Mouse (Mus musculus): ENCODE data around the gene Rtn1. TPM values are rescaled to one million over a fixed set of nuclear protein-coding genes. Genes with fewer than 3 reads are reported as not detected.

Rtn1 gene
- 72.9 and 74.5 TPM in 2 replicates for polyA plus RNA-seq (2015; fragmentation: Nextera tagmentation; extraction: Ambion mirVana)

DNA sequence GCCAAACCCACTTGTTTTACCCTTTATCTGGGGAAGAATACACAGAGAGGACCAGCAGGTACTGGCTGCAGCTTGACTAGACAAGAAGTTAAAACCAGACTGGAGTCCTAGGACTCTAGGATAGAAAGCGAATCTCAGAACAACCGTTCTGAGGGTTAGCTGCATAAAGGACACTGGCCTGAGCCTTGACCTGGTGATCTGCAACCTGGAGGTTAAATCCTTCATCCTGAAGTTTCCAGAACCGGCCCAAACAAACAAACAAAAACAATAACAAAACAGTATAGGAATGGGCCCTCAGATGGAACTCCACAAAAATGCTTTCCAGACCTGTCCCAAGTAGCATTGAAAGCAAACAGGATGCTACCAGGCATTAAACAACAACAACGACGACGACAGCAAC, at the start of gene Rtn1:
Rtn1 (minus strand) TSS at position 101 of the 400 bp plus-strand sequence.
- Histone ChIP-seq H3K9ac (peak within 1 kb of the TSS; percentile 45), H3K4me1 (replicated peaks) (peaks cover 12% of the 10 kb centered on the region), H3K36me3 (no peaks in the 10 kb centered on the region), H3K27ac (no peak within 1 kb of the TSS), H3K4me3 (replicated peaks) (peak within 1 kb of the TSS; percentile 54), H3K27me3 (replicated peaks) (peaks cover 25% of the 10 kb centered on the region), H3K9me3 (no peaks in the 10 kb centered on the region), H3K4me2 (replicated peaks) (peak within 1 kb of the TSS; percentile 95)
- 35% methylated on average over 6 of the region's 6 CpGs for WGBS
- no peak for ATAC-seq

DNA sequence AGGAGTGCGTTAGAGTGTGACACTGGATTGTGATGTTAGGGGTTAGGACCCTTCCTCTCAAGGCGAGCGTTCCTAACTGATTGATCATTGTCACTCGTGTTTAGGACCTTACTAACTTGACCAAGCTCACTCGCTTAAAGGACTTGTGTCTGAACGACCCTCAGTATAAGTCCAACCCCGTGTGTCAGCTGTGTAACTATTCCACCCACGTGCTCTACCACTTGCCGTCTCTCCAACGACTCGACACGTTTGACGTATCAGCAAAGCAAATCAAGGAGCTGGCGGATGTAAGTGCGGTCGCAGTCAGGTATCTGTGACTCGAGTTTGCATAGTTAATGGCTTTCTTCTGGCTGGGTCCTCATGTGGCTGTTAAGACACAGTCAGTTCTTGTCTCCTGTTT, 45.1 kb upstream of the Rtn1 start:
- Histone ChIP-seq H3K27me3 (replicated peaks) (no peaks in the 10 kb centered on the region), H3K36me3 (no peaks in the 10 kb centered on the region), H3K27ac (no peak overlapping the region), H3K4me2 (replicated peaks) (no peak overlapping the region), H3K4me3 (replicated peaks) (no peak overlapping the region), H3K9me3 (no peaks in the 10 kb centered on the region), H3K9ac (no peak overlapping the region), H3K4me1 (replicated peaks) (no peaks in the 10 kb centered on the region)
- WGBS = 73% methylated on average over 17 of the region's 17 CpGs
- ATAC-seq = no peak

DNA sequence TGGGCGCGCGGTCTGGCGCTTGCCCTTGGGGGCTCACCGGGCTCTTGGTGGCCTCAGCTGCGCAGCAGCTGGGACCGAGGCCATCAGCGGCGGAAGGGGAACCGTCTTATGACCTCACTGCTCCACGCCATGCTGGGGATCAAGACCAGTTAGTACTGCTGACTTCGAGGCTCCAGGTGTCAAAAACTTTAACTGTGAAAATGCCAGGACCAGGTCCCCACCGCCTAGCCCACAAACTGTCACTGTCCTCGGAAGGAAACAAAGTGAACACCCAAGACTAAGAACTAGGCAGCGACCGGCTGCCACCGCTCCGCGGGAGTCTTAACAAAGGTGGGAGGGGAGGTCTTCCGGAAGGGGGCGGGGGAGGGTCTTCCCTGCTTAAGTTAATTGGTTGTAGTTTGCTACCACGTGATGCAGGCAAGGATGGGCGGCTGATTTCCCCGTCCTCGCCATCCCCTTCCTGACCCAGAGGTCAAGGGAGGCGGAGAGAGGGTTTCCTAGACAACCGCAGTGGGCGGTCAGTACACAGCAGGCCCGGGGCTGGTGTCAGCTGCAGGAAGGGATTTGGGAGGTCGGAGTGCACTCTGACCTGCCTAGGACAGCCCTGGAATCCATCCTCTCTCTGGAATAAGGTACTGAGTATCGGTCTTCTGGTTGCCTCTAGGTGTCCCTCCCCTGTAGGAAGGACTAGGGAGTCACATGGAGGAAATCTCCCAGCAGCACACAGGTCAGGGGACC, 33.2 kb upstream of the Rtn1 start, which contains the start of gene Lrrc9:
Lrrc9 (plus strand) TSS at position 28 of the 738 bp plus-strand sequence.
- no peaks in the 10 kb centered on the region for H3K9me3 ChIP-seq
- no peaks in the 10 kb centered on the region for H3K27me3 ChIP-seq (replicated peaks)
- H3K4me2 ChIP-seq (replicated peaks) = peak within 1 kb of the TSS; percentile 89
- H3K4me3 ChIP-seq (replicated peaks) = peak within 1 kb of the TSS; percentile 42
- H3K4me1 ChIP-seq (replicated peaks) = 0 out of 2 replicates have a peak, but pooled peaks cover 5% of the 10 kb centered on the region
- no peak within 1 kb of the TSS for H3K27ac ChIP-seq
- peak; percentile 90 for ATAC-seq
- peak within 1 kb of the TSS; percentile 40; the same call in 1 of the 2 replicates for H3K9ac ChIP-seq
- 1% methylated on average over 31 of the region's 31 CpGs for WGBS
- H3K36me3 ChIP-seq = no peaks in the 10 kb centered on the region

DNA sequence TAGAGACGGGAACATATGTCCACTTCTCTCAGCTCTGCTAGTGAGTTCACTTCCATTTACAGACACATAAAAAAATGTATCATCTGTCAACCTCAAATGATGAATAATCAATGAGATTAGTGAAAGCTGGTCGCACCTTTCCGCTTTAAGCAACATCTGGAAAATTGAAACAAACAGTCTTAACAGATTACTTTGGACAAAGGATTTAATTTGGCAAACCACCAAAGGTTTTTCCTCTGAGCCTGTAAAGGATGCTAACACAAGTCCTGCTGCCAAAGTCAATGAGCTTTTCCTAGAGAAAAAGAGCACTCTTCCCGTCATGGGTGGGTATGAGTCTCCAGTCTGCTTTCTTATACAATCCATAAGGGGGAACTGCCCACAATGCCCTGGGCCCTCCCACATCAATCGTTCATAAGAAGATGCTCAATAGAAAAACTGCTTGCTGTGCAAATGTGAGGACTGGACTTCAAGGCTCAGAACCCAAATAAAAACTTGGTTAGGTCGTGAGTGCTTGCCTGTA, 30.2 kb upstream of the Rtn1 start:
- ATAC-seq = no peak

DNA sequence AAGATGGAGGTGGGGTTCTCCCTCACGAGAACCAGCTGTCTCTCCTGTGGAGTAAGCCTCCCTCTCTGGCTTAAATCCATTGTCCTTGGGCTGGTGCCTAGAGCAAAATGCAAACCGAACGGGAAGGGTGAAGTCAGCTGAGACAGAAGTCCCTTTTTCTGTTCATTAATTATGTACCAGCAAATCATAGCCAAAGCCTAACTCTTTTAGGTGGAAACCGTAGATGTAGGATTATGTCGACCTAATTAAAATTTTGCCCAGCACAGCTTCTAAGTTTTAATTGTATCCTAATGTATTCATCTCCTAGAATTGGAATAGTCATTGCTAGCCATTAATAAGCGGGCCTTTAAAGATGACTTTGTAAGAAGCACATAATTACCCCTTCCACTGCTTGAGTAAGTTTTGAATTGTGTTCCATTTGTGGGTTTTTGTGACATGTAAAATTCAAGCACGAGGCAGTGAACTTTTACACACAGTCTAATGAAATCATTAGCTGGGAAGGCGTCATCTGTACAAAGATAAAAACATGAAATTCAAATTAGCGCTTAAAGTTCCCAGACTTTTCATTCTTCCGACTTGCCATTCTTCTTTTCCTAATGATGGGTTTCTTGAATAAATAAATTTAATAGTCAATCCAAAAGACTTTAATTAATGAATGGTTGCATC, 29.0 kb upstream of the Rtn1 start:
- Histone ChIP-seq H3K9ac (no peak overlapping the region), H3K4me2 (replicated peaks) (no peak overlapping the region), H3K4me3 (replicated peaks) (no peak overlapping the region), H3K9me3 (no peaks in the 10 kb centered on the region), H3K4me1 (replicated peaks) (0 out of 2 replicates have a peak, but pooled peaks cover 5% of the 10 kb centered on the region), H3K27me3 (replicated peaks) (no peaks in the 10 kb centered on the region), H3K27ac (no peak overlapping the region), H3K36me3 (no peaks in the 10 kb centered on the region)
- no peak for ATAC-seq
- 72% methylated on average over 10 of the region's 10 CpGs for WGBS

More for the DNA sequence above, 30.2 kb upstream of the Rtn1 start:
- Histone ChIP-seq H3K27me3 (replicated peaks) (no peaks in the 10 kb centered on the region), H3K36me3 (no peaks in the 10 kb centered on the region), H3K4me1 (replicated peaks) (0 out of 2 replicates have a peak, but pooled peaks cover 5% of the 10 kb centered on the region), H3K27ac (no peak overlapping the region), H3K4me2 (replicated peaks) (no peak overlapping the region), H3K4me3 (replicated peaks) (no peak overlapping the region), H3K9ac (no peak overlapping the region), H3K9me3 (no peaks in the 10 kb centered on the region)
- WGBS = 72% methylated on average over 6 of the region's 6 CpGs

DNA sequence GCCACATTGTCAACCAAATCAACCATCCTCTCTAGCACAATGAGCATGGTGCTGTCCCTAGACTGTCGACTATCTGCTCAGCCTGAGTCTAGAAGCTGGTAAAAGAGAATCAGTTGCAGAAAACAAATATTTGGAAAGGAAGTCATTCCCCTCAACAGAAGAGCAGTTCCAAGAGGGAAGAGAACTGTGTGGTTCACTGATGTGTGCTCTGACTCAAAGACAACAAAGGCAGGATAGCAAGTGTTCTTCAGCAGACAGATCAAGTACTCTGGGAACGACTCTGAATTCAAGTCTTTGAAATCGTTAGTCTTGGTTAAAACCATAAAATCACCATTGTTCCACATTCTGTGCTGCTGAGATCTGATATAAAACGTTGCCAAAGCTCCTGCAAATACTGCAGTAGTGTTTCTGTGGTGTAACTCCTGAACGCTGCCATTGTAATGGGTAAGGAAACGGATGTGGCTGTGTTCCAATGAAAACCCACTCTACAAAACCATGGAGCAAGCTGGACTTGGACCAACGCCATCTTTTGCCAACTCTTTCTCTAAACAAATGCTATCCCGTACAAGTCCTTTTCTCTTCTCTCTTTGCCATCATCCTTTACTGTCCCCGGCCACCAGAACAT, 24.5 kb upstream of the Rtn1 start:
- H3K36me3 ChIP-seq = no peaks in the 10 kb centered on the region
- H3K4me3 ChIP-seq (replicated peaks) = no peak overlapping the region
- H3K27ac ChIP-seq = no peak overlapping the region
- H3K27me3 ChIP-seq (replicated peaks) = no peaks in the 10 kb centered on the region
- H3K9ac ChIP-seq = no peak overlapping the region
- WGBS = 66% methylated on average over 9 of the region's 9 CpGs
- H3K4me1 ChIP-seq (replicated peaks) = no peaks in the 10 kb centered on the region
- ATAC-seq = no peak
- no peak overlapping the region for H3K4me2 ChIP-seq (replicated peaks)
- no peaks in the 10 kb centered on the region for H3K9me3 ChIP-seq

DNA sequence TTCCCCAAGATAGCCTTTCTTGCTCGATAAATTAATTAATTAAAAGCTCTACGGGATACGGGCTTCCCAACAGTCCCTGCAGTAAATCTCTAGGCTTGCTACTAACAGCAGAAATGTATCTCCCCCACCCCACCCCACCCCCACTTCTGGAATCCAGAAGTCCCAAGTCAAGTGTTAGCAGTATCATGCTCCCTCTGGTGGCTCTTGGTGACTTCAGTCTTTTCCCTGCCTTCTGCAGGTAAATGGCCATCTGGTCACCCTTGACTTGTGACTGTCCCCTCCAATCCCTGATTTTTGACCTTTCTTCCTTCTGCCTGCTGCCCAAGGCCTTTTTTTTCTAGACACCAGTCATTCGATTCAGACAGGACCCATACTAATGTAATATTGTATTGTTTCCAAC, 23.4 kb upstream of the Rtn1 start:
- no peak overlapping the region for H3K4me2 ChIP-seq (replicated peaks)
- no peak overlapping the region for H3K4me3 ChIP-seq (replicated peaks)
- H3K4me1 ChIP-seq (replicated peaks) = no peaks in the 10 kb centered on the region
- H3K9ac ChIP-seq = no peak overlapping the region
- H3K36me3 ChIP-seq = no peaks in the 10 kb centered on the region
- H3K9me3 ChIP-seq = no peaks in the 10 kb centered on the region
- H3K27me3 ChIP-seq (replicated peaks) = no peaks in the 10 kb centered on the region
- WGBS = 79% methylated on average over 4 of the region's 4 CpGs
- no peak overlapping the region for H3K27ac ChIP-seq
- ATAC-seq = no peak

DNA sequence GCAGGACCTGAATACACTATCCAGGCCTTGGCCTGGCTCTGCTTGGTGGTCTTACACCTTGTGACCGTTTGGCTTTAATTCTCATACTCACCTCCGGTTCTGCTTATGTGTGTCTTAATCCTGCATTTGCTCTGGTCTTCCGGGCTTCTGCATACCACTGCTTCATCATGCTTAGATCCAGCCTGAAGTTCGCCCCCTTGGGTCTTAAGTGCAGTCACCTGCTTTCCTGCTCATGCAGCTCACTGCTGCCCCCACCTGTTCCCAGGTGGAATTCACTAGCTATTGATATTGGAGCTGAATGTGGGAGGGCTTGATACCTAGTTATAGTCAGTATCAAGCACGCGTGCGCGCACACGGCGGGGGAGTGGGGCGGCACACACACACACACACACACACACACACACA, 18.9 kb upstream of the Rtn1 start:
- Histone ChIP-seq H3K27ac (no peak overlapping the region), H3K9ac (no peak overlapping the region), H3K4me3 (replicated peaks) (no peak overlapping the region), H3K9me3 (no peaks in the 10 kb centered on the region), H3K4me2 (replicated peaks) (no peak overlapping the region), H3K36me3 (no peaks in the 10 kb centered on the region), H3K27me3 (replicated peaks) (no peaks in the 10 kb centered on the region), H3K4me1 (replicated peaks) (no peaks in the 10 kb centered on the region)
- ATAC-seq = no peak
- WGBS = 25% methylated on average over 11 of the region's 11 CpGs

DNA sequence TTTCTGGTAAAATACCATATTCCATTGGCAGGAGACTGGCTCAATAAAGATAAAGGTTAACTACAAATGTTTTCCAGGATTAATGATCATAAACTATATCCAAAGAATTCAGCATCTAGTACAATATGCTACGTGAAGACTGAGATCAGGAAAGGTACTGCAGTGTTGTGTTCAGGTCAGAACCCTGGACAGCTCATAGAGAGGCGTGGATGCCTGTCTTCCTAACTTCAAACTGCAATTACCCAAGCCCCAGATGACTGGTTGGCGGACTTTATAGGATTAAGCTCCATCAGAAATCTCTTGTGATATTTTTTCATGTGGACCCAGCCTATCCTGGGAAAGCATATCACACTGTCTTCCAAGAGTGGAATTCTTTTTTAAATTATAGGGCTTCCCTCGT, 13.8 kb upstream of the Rtn1 start:
- 40% methylated on average over 4 of the region's 4 CpGs for WGBS
- Histone ChIP-seq H3K4me2 (replicated peaks) (no peak overlapping the region), H3K4me3 (replicated peaks) (no peak overlapping the region), H3K27ac (no peak overlapping the region), H3K9ac (no peak overlapping the region), H3K27me3 (replicated peaks) (no peaks in the 10 kb centered on the region), H3K9me3 (no peaks in the 10 kb centered on the region), H3K4me1 (replicated peaks) (no peaks in the 10 kb centered on the region), H3K36me3 (no peaks in the 10 kb centered on the region)
- no peak for ATAC-seq

DNA sequence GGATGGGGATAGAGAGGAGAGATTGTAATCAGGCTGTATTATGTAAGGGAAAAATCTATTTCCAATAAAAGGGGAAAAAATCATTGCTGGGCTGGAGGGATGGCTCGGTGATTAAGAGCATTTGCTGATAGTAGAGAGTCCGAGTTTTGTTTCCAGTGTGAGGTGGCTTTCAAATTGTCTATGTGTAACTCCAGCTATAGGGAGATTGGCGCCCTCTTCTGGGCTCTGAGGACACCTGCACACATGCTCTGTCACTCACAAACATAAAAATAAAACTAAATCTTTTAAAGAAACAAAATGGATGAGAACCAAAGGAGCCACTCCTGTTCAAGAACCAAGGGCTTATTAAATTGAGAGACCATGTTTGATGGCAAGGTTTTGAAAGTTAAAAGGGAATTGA, 8.9 kb upstream of the Rtn1 start:
- Histone ChIP-seq H3K9ac (no peak overlapping the region), H3K27ac (no peak overlapping the region), H3K4me2 (replicated peaks) (no peak overlapping the region), H3K4me3 (replicated peaks) (no peak overlapping the region), H3K36me3 (no peaks in the 10 kb centered on the region), H3K9me3 (no peaks in the 10 kb centered on the region), H3K4me1 (replicated peaks) (no peaks in the 10 kb centered on the region), H3K27me3 (replicated peaks) (no peaks in the 10 kb centered on the region)
- 40% methylated on average over 3 of the region's 3 CpGs for WGBS
- no peak for ATAC-seq

DNA sequence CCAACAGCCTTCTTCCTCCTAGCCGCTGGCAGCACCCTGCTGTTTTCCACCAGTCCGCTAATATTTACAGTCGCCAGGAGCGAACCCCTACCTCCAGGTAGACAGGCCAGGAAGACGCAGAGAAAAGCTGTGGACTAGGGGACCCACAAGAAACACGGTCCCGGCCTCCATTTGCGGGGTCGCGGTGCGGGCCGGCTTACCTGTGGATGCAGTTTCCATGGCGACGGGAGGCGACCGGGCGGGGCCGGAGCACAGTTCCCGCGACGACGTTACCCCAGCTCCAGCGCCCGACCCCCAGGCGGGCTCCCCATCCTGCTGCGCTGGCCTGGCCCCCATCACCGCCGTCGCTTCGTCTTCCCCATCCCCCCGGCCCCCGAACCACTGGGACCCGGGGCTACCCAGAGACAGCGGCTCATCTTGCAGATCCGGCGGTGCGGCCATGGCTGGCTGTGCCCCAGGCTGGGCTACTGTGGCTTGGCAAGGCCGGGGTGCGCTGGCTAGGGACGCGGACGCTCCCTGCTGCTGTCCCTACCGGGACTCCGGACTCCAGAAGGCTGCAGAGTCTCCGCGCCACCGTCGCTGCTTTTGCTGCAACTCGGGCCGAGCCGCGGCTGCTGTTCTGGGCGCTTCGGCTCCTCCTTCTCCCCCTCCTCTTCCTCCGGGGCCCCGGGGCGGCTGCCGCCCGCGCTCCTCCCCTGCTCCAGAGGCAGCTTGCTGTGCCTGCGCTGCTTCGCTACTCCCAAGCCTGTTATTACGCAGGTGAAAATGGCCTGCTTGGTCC, 553 bp downstream of the Rtn1 start:
- Histone ChIP-seq H3K9ac (peak overlapping the region; percentile 45), H3K4me3 (replicated peaks) (peak overlapping the region; percentile 54), H3K4me1 (replicated peaks) (peaks cover 12% of the 10 kb centered on the region), H3K27ac (no peak overlapping the region), H3K36me3 (no peaks in the 10 kb centered on the region), H3K9me3 (no peaks in the 10 kb centered on the region), H3K4me2 (replicated peaks) (peak overlapping the region; percentile 95), H3K27me3 (replicated peaks) (peaks cover 25% of the 10 kb centered on the region)
- WGBS = under 1% methylated on average over 63 of the region's 63 CpGs
- peak; percentile 71 for ATAC-seq

DNA sequence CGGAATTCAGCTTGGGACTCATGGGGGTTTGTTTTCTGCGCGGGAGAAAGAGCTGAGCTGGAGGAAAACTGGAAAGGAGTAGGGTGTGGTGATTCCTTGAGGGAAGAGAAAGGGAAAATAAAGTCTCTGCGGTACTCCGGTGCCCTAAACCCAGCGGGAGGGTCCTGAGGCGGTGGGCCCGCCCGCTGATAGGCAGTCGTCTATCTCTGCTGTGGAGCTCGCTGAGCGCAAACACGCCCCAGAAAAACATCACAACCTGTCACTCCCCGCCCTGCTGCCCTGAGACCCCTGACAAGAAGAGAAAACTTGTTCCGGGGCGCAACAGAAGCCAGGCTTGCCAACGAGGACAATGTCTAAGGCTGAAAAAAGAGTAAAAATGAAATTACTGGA, 1.1 kb downstream of the Rtn1 start:
- no peak for ATAC-seq
- no peaks in the 10 kb centered on the region for H3K36me3 ChIP-seq
- H3K4me1 ChIP-seq (replicated peaks) = peaks cover 12% of the 10 kb centered on the region
- H3K27ac ChIP-seq = no peak overlapping the region
- 3% methylated on average over 17 of the region's 17 CpGs for WGBS
- H3K9ac ChIP-seq = no peak overlapping the region
- H3K9me3 ChIP-seq = no peaks in the 10 kb centered on the region
- H3K4me2 ChIP-seq (replicated peaks) = peak overlapping the region; percentile 95
- peak overlapping the region; percentile 54 for H3K4me3 ChIP-seq (replicated peaks)
- peaks cover 25% of the 10 kb centered on the region for H3K27me3 ChIP-seq (replicated peaks)
